Mouse (Mus musculus) c-Kit-negative CD71-positive TER-119-positive erythroid progenitor cells, embryonic 14.5 days (primary cell): ENCODE results near the gene Tmem50b.
"Not testable (repeated sequence)": the region's sequence is repeated elsewhere in the genome, so short reads cannot be mapped to it uniquely, and the experiment has no call there.

Experiments used
- DNase-seq: peaks from one replicate; pipeline ENCODE4 v3.0.0-alpha.2; 2013; ENCODE audit warnings: low read depth, low spot score

The Tmem50b gene

DNA sequence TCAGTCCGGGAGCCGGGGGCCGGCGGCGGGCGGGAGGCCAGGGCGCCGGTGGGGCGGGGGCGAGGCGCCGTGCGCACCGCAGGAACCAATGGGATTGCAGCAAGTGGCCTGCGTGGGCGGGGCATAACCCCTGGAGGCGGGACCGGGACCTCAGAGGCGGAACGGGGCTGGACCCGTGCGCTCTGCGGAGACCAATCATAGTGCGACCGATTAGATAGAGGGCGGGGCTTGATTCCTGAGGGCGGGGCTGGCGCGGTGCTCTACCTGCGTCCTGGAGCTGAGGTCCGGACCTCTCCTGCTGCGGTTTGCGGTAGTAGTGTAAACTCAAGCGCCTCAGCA, at the start of gene Tmem50b:
Gene Tmem50b (minus strand): TSS at position 129 of the 339 bp plus-strand sequence.
- DNase-seq: peak; percentile 96

DNA sequence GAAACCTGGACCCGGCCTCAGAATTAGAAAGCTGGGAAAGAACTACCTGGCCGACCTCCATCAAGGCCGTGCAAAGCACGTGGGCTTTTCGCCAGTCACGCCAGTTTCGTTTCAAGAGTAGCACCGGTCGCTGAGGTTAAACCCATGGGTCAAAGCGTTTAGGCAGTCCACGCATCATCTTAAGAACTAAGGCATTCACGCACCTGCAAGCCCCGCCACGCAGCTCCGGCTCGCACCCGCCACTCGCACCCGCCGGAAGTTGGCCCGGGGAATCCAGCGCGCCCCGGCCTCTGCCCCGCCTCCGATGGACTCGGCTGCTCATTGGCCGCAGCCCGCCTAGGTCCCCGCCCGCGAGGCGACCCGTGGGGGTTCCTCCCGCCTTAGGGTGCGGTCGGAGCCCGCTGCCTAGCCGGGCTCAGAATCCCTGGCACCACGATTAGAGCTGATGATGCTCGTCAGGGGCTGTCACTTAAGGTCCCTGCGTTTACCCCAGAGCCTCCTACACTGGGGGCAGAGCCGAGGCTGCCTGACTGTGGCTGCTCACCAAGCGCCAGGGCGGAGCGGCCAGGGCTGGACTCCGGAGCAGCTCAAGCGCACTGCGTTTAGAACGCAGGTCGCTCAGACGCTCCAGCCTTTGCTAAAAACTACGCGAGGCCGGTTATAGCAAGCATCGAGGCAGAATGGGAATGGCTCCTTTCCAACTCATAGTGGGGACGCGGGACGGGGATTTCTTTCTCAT, 49.2 kb upstream of the Tmem50b start, which contains the start of gene Gart:
Gene Gart (minus strand): TSS at position 272 of the 739 bp plus-strand sequence.
- DNase-seq: peak; percentile 85

DNA sequence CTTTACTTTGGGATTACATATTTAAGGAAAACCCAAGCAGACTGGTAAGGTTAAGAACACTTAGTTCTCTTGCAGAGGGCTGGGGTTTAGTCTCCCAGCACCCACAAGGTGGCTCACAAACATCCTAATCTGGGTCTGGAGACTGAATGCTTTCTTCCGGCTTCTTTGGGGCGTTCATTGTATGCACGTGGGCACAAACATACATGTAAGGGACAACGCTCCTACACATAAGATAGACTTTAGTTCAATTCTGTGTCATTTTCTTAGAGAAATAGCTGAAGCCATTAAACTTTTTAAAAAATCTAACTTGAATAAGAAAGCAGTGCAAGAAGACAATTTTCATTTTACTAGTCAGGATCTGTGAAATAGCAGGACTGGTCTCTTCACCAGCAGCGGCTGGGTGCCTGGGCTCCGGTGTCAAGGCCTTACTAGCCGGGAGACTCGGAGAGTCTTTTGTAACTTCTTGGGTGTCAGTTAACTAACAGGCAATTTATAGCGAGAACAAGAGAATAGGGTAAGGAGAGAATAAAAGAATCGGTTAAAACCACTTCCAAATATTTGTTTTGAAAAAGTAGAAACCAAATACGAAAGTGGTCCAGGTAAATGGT, 48.5 kb upstream of the Tmem50b start:
- DNase-seq: no peak

DNA sequence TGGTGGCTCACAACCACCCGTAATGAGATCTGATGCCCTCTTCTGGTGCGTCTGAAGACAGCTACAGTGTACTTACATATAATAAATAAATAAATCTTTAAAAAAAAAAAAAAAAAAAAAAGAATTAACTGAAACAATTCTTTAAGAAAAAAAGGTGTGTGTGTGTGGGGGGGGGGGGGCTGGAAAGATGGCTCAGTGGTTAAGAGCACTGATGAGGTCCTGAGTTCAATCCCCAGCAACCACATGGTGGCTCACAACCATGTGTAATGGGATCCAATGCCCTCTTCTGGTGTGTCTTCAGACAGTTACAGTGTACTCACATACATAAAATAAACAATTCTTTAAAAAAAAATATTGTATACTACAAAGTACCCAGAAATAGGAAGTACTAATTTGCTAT, 47.8 kb upstream of the Tmem50b start:
- DNase-seq: not testable (repeated sequence)

DNA sequence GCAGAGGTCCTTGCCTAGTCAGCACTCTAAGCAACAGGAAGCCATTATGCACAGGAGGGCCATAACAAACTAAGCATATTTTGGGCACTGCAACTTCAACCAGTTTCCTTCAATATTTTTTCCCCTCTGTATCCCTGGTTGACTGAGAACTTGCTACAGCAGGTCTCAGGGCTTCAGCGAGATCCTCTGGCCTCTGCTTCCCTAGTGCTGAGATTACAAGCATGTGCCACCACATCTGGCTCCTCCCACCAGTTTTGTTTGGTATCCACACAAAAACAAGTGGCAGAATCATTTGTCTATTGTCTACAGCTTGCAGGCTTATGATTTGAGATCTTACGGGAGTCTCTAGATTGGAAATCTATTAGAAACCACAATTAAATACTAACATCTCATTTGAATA, 47.3 kb upstream of the Tmem50b start:
- DNase-seq: no peak

DNA sequence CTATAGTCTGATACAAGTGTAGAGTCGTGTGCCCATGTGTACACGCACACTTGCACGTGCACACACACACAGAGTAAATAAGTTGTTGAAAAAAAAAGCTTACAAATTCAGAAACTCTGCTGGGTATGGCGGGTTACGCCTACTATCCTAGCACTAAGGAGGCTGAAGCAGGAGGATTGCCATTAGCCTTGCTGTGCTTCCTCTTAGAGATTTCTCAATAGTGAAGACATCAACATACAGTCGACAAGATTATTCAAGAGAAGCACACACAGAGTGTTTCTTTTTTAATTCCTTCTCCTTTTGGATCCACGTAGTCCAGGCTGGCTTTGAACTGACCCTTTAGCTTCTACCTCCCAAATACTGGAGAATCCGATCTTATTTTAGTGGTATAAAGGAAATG, 42.6 kb upstream of the Tmem50b start:
- no peak for DNase-seq

DNA sequence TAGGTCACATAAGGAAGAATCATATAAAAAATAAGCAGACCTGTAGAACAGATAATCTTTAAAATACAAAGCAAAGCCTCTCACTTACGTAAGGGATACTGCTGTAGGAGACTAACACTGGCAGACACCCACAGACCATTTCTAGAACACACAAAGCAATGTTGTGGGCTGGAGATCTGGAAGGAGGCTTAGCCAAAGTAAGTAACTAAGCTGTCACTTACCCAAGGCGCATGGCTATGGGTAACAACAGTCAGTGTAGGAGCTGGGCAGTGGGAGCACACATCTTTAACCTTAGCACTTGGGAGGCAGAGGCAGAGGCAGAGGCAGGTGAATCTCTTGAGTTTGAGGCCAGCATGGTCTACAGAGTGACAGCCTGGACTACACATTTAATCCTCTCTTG, 42.0 kb upstream of the Tmem50b start:
- DNase-seq: no peak

DNA sequence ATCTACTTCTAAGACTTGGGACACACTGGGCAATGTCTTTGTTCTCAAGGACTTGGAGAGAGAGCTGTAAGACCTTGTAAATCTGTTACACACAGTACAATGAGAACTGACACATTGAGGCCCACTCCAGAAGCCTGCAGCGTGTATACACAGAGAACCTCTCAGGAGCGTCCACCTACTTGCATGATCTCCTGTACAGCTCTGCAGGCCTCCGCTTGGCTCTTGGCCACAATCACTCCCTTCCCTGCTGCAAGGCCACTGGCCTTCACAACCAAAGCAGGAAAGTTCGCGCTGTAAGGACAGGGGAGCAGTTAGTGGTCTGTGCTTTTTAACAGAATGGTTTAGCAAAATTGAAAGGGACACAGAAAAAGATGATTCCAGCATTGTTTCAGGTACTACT, 41.6 kb upstream of the Tmem50b start:
- no peak for DNase-seq

DNA sequence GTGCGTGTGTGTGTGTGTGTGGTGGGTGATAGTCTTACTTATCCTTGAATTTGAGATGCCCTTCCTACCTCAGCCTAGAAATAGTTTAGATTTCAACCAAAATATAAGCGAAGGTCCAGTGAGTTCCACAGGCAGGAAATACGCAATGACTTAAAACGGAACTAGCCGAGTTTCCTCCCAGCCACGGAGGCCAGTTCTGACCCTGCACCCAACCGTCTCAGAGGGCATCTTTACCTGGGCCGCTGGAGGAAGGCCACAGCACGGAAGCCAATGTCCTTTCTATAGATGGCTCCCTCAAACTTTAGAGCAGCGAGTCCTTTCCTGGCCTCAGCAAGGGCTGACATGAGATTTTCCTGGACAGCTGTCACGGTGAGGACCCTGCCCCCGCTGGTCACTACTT, 36.0 kb upstream of the Tmem50b start:
- no peak for DNase-seq

DNA sequence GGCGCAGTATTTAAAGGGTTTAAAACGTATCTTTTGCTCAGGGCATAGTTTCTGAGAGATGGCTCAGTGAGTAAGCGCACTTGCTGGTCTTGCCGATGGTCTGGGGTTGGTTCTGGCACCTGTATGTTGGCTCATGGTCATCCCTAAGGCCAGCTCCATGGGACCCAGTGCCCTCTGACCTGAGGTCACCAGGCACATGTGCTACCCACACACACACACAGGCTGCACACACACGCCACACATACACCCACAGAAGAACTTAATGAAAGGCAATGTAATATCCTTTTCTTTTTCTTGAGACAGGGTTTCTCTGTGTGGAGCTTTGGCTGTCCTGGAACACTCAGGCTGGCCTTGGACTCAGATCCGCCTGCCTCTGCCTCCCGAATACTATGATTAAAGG, 35.3 kb upstream of the Tmem50b start:
- DNase-seq: no peak

DNA sequence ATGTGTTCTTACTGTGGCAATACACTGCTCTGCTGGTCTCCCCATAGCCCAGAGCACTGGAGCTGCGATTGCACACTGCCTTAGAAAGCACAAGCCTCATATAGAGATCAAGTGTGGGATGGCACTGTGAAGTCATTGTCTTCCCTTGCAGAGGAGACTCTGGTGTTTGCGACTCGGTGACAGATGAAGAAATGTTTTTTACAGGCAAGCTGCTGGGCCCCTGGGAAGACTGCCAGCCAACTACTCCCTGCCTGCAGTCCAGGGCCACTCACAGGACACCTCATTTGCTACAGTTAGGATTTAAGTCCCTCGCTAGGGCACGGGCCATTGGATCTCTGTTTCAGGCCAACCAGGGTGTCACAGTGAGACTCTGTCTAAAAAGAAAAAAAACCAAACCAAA, 34.8 kb upstream of the Tmem50b start:
- no peak for DNase-seq

DNA sequence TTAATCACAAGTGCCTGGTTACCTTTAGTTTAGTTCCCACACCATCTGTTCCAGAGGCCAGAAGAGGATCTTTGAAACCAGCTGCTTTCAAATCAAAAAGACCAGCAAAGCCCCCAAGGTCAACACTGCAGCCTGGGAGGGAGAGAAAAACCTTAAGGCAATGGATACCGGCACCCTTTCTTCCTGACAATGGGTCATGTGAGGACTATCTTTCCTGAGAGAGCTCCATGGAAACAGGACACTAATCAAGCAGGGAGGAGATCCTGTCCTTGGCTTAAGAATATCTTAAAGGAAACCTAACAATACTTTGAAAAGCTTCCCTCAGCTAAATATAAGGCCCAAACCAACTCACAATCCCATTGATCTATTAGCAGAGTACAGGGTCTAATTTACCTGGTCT, 33.0 kb upstream of the Tmem50b start:
- no peak for DNase-seq

DNA sequence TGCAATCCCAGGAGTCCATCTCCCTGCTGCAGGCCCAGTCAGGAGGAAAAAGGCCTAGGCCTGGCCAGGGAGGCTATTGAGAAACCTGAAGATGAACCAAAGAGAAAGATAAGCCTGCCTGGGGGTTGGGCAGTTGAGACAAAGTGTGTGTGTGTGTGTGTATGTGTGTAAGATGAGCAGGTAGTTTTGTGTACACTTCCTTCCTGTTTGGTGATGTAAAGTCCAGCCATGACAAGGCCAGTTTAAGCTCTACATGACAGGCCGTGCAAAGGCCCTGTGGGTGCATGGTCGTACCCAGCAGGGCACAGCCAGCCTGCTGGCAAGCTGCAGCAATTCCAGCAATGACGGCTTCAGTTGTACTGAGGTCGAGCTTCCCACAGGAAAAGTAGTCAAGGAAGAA, 32.1 kb upstream of the Tmem50b start:
- DNase-seq: no peak

DNA sequence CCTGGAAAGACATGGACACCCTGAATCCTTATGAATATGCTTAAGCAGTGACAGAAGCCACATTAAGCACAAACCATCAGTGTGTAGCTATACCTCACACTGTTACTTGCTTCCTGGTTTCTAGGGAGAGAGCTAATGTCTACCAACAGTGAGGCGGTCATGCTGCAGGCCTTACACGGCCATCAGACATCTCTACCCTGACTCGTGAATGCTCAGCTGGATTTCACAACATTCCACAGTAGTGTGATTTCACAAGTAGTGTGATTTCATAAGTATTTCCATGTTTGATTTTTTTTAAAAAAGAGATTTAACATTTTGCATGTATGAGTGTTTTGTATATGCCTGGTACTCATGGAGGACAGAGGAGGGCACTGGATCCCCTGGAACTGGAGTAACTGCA, 31.1 kb upstream of the Tmem50b start:
- DNase-seq: no peak

DNA sequence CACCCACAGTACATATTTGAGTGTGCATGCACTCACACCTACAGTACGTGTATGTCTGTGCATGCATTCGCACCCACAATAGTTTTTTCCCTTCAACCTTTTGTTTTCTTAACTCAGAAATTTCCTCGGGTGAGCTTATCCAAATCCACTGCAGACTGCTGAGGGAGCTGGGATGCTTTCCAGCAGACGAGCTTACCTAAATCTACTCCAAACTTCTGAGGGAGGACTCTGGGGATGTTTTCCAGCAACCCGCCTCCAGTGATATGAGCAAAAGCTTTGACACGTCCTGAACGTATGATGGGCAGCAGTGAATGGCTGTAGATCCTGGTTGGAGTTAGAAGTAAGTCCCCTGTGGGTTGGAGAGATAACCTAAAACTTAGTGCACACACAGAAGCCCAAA, 30.2 kb upstream of the Tmem50b start:
- no peak for DNase-seq

DNA sequence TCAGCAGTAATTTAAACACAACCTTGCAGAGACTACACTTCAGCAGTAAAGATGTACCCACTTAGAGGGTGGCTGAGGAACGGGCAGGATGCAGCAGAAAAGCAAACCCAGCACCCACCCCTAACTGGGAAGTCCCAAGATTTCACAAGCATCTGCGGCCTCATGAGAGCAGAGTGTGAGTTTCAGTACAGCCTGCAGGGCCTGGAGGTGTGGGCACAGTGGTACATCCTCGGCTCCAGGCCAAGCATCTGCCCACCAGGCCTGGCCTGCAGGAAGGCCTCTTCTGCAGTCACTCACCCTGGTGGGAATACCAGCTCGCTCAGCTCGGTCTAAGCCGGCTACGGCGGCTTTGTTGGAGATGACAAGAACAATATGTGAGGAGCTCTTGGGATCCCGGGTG, 25.5 kb upstream of the Tmem50b start:
- no peak for DNase-seq

DNA sequence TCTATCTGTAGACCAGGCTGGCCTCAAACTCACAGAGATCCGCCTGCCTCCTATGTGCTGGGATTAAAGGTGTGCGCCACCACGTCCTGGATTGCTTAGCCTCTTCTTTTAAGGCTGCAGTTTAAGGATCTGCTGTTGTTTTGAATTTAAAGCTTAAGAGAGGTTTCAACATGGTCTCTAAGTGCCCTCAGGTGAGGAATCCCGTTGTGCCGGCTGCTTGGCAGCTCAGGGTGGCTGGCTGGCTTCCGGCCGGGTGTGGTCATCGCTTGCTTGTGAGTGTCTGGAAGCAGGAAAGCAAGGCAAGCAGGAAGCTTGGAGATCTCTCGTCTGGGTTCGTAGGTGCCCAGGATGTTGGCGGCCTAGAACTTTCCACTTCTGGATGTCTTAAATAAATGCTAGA, 23.4 kb upstream of the Tmem50b start:
- no peak for DNase-seq

DNA sequence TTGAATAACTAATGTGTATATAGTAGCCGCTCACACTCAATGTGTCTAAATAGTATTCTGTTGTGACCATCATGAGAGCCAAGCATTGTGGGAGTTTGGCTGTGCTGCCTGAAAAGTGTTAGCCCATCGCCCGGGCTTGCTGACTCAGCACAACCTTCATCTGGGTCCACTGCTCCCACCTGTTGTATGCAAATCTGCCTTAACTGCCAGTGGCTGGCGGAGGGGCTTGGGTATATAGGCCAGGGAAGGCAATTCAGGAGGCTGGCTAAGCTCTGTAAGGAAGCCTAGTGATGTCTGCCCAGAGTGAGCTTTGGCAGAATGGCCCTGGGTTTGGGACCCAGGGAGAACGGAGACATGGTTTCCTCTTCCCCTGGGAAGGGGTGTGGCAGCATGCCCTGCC, 22.6 kb upstream of the Tmem50b start:
- no peak for DNase-seq

DNA sequence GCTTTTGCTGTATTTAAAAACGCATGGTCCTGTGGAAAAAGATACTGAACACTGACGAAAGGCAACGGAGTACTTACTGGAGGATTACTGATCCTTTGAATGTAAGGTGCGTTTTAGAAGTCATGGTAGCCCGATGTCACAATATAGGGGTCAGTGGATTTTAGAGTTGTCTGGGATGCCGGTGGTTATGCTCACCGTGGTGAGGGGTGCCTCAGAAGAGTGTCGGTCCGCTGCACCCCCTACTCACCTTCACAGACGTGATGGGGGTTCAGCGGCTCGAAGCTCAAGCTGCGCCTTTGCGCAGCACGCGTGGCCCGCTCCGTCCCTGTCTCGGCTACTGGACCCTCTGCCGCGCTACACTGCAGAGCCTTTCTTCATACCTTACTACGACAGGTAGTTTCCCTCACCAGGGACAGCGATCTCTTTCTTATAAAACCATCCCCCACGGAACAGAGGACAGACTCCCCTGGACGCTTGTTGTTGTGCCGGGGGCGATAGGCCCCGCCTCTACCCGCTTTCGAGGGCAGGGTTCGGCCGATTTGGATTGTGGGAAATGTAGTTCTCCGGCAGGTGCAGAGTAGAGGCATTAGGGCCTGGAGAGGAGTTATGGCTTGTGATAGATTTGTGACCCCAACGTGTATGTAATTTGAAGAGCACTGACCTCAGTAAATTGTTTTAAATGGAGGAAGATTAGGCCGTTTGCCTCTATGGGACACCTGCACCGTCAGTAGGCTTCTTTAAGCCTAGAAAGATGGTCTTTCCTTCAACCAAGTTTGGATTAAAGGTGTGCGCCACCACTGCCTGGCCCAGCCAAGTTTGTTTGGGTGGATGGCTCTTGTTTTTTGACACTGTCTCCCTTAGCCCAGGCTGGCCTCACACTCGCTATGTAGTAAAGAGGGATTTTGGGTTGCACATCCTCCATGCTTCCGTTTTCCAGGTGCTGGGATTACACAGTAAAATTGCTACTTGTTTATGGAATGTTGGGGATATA, 21.2 kb upstream of the Tmem50b start, which contains the start of gene Dnajc28:
Gene Dnajc28 (minus strand): TSS at position 516 of the 991 bp plus-strand sequence.
- peak; percentile 62 for DNase-seq

DNA sequence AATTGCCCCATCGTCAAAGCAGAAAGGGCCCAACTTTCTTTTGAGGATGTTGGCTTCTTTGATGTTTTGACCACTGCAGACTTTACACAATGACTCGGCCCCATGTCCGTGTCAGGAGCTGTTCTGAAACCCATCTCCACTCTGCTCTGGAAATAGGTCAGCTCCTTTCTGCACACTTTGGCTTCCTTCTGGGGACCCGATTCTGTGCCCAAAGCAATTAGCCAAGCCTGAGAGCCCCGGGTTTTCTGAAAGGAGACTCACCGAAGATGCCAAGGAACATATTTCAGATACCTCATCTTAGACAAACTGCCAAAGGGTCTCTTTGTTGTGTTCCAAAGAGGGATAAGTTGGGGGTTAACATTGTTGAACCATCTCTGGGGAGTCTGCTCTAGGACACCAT, 17.0 kb upstream of the Tmem50b start:
- DNase-seq: no peak

DNA sequence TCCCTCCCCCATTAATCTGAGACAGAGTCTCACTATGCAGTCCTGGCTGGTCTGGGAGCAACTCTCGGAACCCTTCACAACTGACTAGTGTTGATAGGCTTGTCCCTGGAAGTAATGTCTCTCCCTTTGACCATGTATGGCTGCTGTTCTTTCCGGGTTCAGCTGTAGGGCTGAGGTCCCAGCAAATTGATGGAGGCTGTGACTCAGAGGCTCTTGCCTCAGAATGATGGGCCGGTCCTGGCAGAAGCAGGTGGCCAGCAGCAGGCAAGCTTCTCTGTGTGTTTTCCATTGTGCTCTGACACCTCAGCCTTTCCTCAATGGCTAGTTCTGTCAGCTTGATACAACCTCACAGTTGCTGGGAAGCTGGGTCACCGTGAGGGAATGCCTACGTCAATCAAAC, 14.9 kb upstream of the Tmem50b start:
- DNase-seq: no peak

DNA sequence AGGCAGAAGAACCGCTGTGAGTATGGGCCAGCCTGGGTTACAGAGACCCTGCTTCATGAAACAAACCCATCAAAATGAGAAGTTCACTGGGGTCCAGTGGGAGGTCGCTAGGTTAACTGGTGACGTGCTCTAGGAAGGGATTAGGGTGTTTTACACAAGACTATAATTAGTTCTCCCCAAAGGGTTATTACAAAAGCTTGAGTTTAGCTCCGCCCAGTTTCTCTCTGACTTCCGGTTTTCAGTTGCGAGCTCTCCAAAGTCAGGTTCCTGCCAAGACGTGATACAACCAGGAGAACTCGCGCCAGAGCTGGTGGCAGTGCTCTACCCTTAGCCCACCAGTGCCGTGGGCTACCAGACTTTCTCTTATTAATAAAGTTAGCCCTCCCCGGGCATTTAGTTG, 13.6 kb upstream of the Tmem50b start:
- DNase-seq: no peak
